Mouse (Mus musculus): ENCODE measurements around the gene Odf2. TPM values are rescaled to one million over a fixed set of nuclear protein-coding genes. Genes with fewer than 3 reads are reported as not detected.

Gene Odf2
- total and polyA plus RNA-seq, 3 experiments: 35.4 to 54.6 (median 48.6) TPM

DNA sequence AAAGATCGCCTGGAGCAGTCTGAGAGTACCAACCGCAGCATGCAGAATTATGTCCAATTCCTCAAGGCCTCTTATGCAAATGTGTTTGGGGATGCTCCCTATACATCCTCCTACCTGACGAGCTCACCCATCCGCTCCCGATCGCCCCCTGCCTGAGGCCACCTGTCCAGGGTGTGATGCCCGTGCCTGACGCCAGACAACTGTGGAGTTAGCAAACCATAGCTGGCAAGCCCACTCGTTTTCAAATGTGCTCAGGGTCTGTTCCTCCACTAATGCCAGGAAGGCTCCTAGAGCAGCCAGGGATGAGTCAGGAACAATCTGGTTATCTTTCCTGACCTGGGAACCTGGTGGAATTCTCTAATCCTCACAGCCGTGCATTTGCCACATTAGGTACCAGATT is 41.5 kb downstream of the Odf2 start:
- peaks cover 40 to 53% of the 10 kb centered on the region in 2 experiments for H3K36me3 ChIP-seq (replicated peaks in 1 of 2; ENCODE audit: control insufficient read depth in 1 of 2, insufficient read depth in 1 of 2, low read length in 1 of 2)

GRCm38 (mm10) chr2:29931194-29931593 is 42.2 kb downstream of the Odf2 start:
- H3K4me3 ChIP-seq (replicated peaks in 1 of 3; ENCODE audit: low read depth in 2 of 3, low read length in 2 of 3, poor library complexity in 1 of 3): no peak overlapping the region
- H3K27me3 ChIP-seq (replicated peaks): no peaks in the 10 kb centered on the region
- H3K9ac ChIP-seq (ENCODE audit: insufficient read depth, low read depth): no peak overlapping the region
- no peak overlapping the region for H3K27ac ChIP-seq (ENCODE audit: insufficient read depth, low read depth)
- peaks cover 4% of the 10 kb centered on the region; the same call in 1 of the 2 replicates for H3K79me2 ChIP-seq (replicated peaks; ENCODE audit: control insufficient read depth, extremely low read depth, insufficient read depth, poor library complexity, severe bottlenecking)
- TF ChIP-seq USF2 (conservative IDR thresholded peaks at IDR 0.05; ENCODE audit: low read depth, low read length) (no peak), MAZ (IDR thresholded peaks at IDR 0.05; ENCODE audit: low read depth, low read length) (no peak), USF1 (IDR thresholded peaks at IDR 0.05; ENCODE audit: low read depth, low read length) (no peak), E2F4 (IDR thresholded peaks at IDR 0.05; ENCODE audit: insufficient replicate concordance, low read depth, low read length) (no peak), NRF1 (IDR thresholded peaks at IDR 0.05; ENCODE audit: low read depth, low read length) (no peak), TCF12 (IDR thresholded peaks at IDR 0.05; ENCODE audit: low read depth, low read length) (no peak), JUND (conservative IDR thresholded peaks at IDR 0.05; ENCODE audit: low read depth, low read length) (no peak), MEF2A (IDR thresholded peaks at IDR 0.05; ENCODE audit: borderline replicate concordance, low read depth, low read length) (no peak), RCOR1 (conservative IDR thresholded peaks at IDR 0.05; ENCODE audit: low read depth, low read length) (no peak), JUN (IDR thresholded peaks at IDR 0.05; ENCODE audit: insufficient read depth, low read depth, low read length) (no peak), TBP (conservative IDR thresholded peaks at IDR 0.05; ENCODE audit: low read depth, low read length) (no peak), EP300 (IDR thresholded peaks at IDR 0.05; ENCODE audit: low read length) (no peak), MYC (IDR thresholded peaks at IDR 0.05; ENCODE audit: low read depth, low read length) (no peak)
- H3K9me3 ChIP-seq (replicated peaks; ENCODE audit: low read length): no peaks in the 10 kb centered on the region
- DNase-seq (ENCODE audit: extremely low read depth): no peak
- H3K4me1 ChIP-seq (ENCODE audit: control insufficient read depth in 1 of 2, insufficient read depth in 2 of 2): peaks cover 1 to 4% of the 10 kb centered on the region in 2 experiments; a peak in 2 of 4 replicates
- dilution Hi-C loops (cut with MboI; ENCODE audit: extremely low pct_ligation_motif_present, extremely low pct_unique_long_range_greater_than_20kb, low sequenced_read_pairs) (no loop called here), in situ Hi-C loops (cut with MboI; ENCODE audit: low pct_ligation_motif_present, low pct_unique_long_range_greater_than_20kb, low sequenced_read_pairs) (no loop called here)
- H3K36me3 ChIP-seq (replicated peaks in 1 of 2; ENCODE audit: control insufficient read depth in 1 of 2, insufficient read depth in 1 of 2, low read length in 1 of 2): peaks cover 33 to 47% of the 10 kb centered on the region in 2 experiments
- no peak overlapping the region for H3K4me2 ChIP-seq (ENCODE audit: insufficient read depth, low read depth, poor library complexity, severe bottlenecking)

More for the DNA sequence above, 41.5 kb downstream of the Odf2 start:
- H3K4me3 ChIP-seq (replicated peaks in 1 of 3; ENCODE audit: low read depth in 2 of 3, low read length in 2 of 3, poor library complexity in 1 of 3): no peak overlapping the region
- H3K9ac ChIP-seq (ENCODE audit: insufficient read depth, low read depth): no peak overlapping the region
- DNase-seq (ENCODE audit: extremely low read depth): no peak
- no peaks in the 10 kb centered on the region for H3K79me2 ChIP-seq (replicated peaks; ENCODE audit: control insufficient read depth, extremely low read depth, insufficient read depth, poor library complexity, severe bottlenecking)
- H3K4me2 ChIP-seq (ENCODE audit: insufficient read depth, low read depth, poor library complexity, severe bottlenecking): no peak overlapping the region
- in situ Hi-C loops (cut with MboI; ENCODE audit: low pct_ligation_motif_present, low pct_unique_long_range_greater_than_20kb, low sequenced_read_pairs) (no loop called here), dilution Hi-C loops (cut with MboI; ENCODE audit: extremely low pct_ligation_motif_present, extremely low pct_unique_long_range_greater_than_20kb, low sequenced_read_pairs) (no loop called here)
- no peaks in the 10 kb centered on the region; a peak in 1 of 4 replicates for H3K4me1 ChIP-seq (ENCODE audit: control insufficient read depth in 1 of 2, insufficient read depth in 2 of 2)
- no peaks in the 10 kb centered on the region for H3K27me3 ChIP-seq (replicated peaks)
- no peak overlapping the region for H3K27ac ChIP-seq (ENCODE audit: insufficient read depth, low read depth)
- TF ChIP-seq SIN3A (IDR thresholded peaks at IDR 0.05; ENCODE audit: low read length) (no peak), TBP (conservative IDR thresholded peaks at IDR 0.05; ENCODE audit: low read depth, low read length) (no peak), E2F4 (IDR thresholded peaks at IDR 0.05; ENCODE audit: insufficient replicate concordance, low read depth, low read length) (no peak), CHD1 (IDR thresholded peaks at IDR 0.05; ENCODE audit: low read depth, low read length) (no peak), ZNF384 (IDR thresholded peaks at IDR 0.05; ENCODE audit: low read depth, low read length) (no peak), HCFC1 (IDR thresholded peaks at IDR 0.05; ENCODE audit: low read depth, low read length) (no peak), MYC (IDR thresholded peaks at IDR 0.05; ENCODE audit: low read depth, low read length) (no peak), ZMIZ1 (IDR thresholded peaks at IDR 0.05; ENCODE audit: low read depth, low read length) (no peak), NELFE (IDR thresholded peaks at IDR 0.05; ENCODE audit: low read depth, low read length) (no peak), JUND (conservative IDR thresholded peaks at IDR 0.05; ENCODE audit: low read depth, low read length) (no peak), RCOR1 (conservative IDR thresholded peaks at IDR 0.05; ENCODE audit: low read depth, low read length) (no peak), JUN (IDR thresholded peaks at IDR 0.05; ENCODE audit: insufficient read depth, low read depth, low read length) (no peak), POLR2A (IDR thresholded peaks at IDR 0.05; ENCODE audit: low read depth, low read length) (no peak), ZKSCAN1 (IDR thresholded peaks at IDR 0.05; ENCODE audit: borderline replicate concordance, low read depth, low read length) (no peak), TCF12 (IDR thresholded peaks at IDR 0.05; ENCODE audit: low read depth, low read length) (no peak), UBTF (IDR thresholded peaks at IDR 0.05; ENCODE audit: low read depth, low read length) (no peak), USF1 (IDR thresholded peaks at IDR 0.05; ENCODE audit: low read depth, low read length) (no peak), MAZ (IDR thresholded peaks at IDR 0.05; ENCODE audit: low read depth, low read length) (no peak), ZC3H11A (IDR thresholded peaks at IDR 0.05; ENCODE audit: low read depth, low read length) (no peak)
- no peaks in the 10 kb centered on the region for H3K9me3 ChIP-seq (replicated peaks; ENCODE audit: low read length)

Data from CH12.LX (cell line).